Mouse (Mus musculus) heart, embryonic 15.5 days (tissue): ENCODE data around the gene Nupr1l. TPM values are rescaled to one million over a fixed set of nuclear protein-coding genes. Genes with fewer than 3 reads are reported as not detected.
A peak's percentile ranks its signal among the peaks of the same experiment; 100 is the strongest.
"Not testable (repeated sequence)": the region's sequence is repeated elsewhere in the genome, so short reads cannot be mapped to it uniquely, and the experiment has no call there.

Experiments used
- ATAC-seq: fragments of 200-750 bp; cut with Nextera tagmentation; replicated peaks from 2 replicates; pipeline ENCODE4 v1.8.0; 2017; ENCODE audit warnings: low read depth, moderate TSS enrichment; ENCODE audit not compliant: insufficient number of reproducible peaks, insufficient read depth, low FRiP score
- H3K27ac ChIP-seq: fragments of 300-500 bp; sonication (generic); 2 replicates; pipeline ENCODE4 v1.5.1; 2015; ENCODE audit warnings: mild to moderate bottlenecking, inconsistent platforms
- H3K27me3 ChIP-seq: fragments of 300-500 bp; sonication (generic); 2 replicates; pipeline ENCODE4 v1.6.1; 2015; ENCODE audit warnings: inconsistent platforms
- H3K36me3 ChIP-seq: fragments of 300-500 bp; sonication (generic); 2 replicates; pipeline ENCODE4 v1.6.1; 2015; ENCODE audit warnings: mild to moderate bottlenecking, inconsistent platforms
- H3K4me1 ChIP-seq: fragments of 300-500 bp; sonication (generic); replicated peaks from 2 replicates; pipeline ENCODE4 v1.6.1; 2015; ENCODE audit warnings: inconsistent platforms
- H3K4me2 ChIP-seq: fragments of 300-500 bp; sonication (generic); 2 replicates; pipeline ENCODE4 v1.6.1; 2015; ENCODE audit warnings: inconsistent platforms, mild to moderate bottlenecking, moderate library complexity
- H3K4me3 ChIP-seq: fragments of 300-500 bp; sonication (generic); 2 replicates; pipeline ENCODE4 v1.5.1; 2015; ENCODE audit warnings: mild to moderate bottlenecking, inconsistent platforms
- H3K9ac ChIP-seq: fragments of 300-500 bp; sonication (generic); 2 replicates; pipeline ENCODE4 v1.6.1; 2015; ENCODE audit warnings: mild to moderate bottlenecking, inconsistent platforms
- H3K9me3 ChIP-seq: fragments of 300-500 bp; sonication (generic); replicated peaks from 2 replicates; pipeline ENCODE4 v1.6.1; 2016; ENCODE audit warnings: inconsistent platforms
- WGBS: fragments of 180-500 bp; shearing (Covaris S2); methylation state at CpG from one replicate; pipeline ENCODE4 v1.1.7; 2015; ENCODE audit warnings: mixed read lengths; 5-methylcytosine and 5-hydroxymethylcytosine counted together
- polyA plus RNA-seq: library from polyadenylated mRNA; unstranded; fragments of >200 nt; fragmentation: Nextera tagmentation; extraction: Ambion mirVana; gene quantifications from 2 replicates; pipeline ENCODE4 v1.2.1, GENCODE M21; 2015

The Nupr1l gene
- polyA plus RNA-seq, 1 experiment from 2014 or later: 2.8 TPM

DNA sequence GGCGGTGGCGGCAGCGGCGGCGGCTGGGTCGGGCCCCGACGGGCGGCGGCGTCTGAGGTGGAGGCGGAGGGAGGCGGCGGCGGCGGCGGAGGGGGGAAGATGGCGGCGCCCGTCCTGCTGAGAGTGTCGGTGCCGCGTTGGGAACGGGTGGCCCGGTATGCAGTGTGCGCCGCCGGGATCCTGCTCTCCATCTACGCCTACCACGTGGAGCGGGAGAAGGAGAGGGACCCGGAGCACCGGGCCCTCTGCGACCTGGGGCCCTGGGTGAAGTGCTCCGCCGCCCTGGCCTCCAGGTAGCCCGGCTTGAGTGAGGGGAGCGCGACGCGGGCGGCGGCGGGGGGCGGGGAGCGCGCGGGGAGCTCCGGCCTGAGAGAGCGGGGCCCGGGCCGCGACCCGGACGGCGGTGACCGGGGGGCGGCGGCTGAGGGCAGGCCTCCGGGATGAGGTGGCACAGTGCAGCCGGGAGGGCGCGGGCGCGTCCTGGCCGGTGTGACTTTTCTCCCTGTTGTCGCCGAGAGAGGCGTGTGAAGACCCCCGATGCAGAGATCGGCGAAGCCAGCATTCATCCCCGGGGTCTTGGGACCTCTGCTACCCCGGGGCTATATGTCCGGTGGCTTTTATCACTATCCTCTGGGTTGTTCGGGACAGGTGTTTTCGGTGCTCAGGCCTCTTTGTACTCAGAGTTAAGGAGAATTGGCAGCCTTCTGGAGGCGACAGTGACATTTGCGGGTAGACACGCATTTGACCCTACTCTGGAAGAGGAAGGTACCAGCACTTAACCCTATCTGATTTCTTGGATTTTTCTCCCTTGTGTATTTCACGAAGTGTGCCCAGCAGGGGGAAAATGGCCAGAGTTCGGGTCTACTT, 34.0 kb downstream of the Nupr1l start:
- Histone ChIP-seq H3K4me3 (peak overlapping the region; percentile 75), H3K4me2 (peak overlapping the region; percentile 76), H3K9ac (peak overlapping the region; percentile 81), H3K27ac (peak overlapping the region; percentile 52)
- H3K36me3 ChIP-seq, H3K9me3 ChIP-seq, H3K4me1 ChIP-seq, H3K27me3 ChIP-seq: not testable (repeated sequence)
- WGBS: under 1% methylated on average over 49 of the region's 82 CpGs
- peak; percentile 28 for ATAC-seq

DNA sequence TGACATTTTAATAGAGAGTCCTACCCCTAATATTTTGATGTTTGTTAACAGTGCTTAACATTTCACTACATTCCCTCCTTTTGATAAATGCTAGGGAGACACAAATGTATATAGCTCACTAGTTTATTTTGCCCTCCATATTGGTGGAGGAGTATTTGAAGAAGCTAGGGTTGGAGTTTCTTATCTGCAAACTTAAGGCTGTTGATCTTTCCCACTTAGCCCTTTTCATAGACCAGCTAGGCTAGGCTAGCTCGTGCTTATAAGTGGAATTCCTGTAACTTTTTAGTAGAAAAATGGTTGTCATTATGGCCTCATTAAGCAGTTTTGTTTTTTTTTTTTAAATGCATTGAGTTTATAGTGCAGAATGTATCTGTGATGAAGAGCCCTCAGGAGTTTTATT, 35.1 kb downstream of the Nupr1l start:
- H3K4me2 ChIP-seq: peak overlapping the region; percentile 27; the same call in 1 of the 2 replicates
- WGBS: 60% methylated on average over 1 of the region's 1 CpGs
- H3K4me3 ChIP-seq: 0 out of 2 replicates have a peak overlapping the region, but pooled peaks have one; percentile 10
- no peaks in the 10 kb centered on the region for H3K9me3 ChIP-seq
- no peak for ATAC-seq
- H3K27ac ChIP-seq: no peak overlapping the region
- no peaks in the 10 kb centered on the region; the same call in 1 of the 2 replicates for H3K27me3 ChIP-seq
- no peak overlapping the region for H3K9ac ChIP-seq
- H3K4me1 ChIP-seq: peaks cover 6% of the 10 kb centered on the region
- no peaks in the 10 kb centered on the region for H3K36me3 ChIP-seq

GRCm38 (mm10) chr5:129947528-129948033, 39.2 kb downstream of the Nupr1l start:
- Histone ChIP-seq H3K27me3 (no peaks in the 10 kb centered on the region), H3K36me3 (no peaks in the 10 kb centered on the region), H3K9me3 (no peaks in the 10 kb centered on the region), H3K4me1 (peaks cover 6% of the 10 kb centered on the region), H3K4me3 (no peak overlapping the region), H3K27ac (no peak overlapping the region), H3K4me2 (no peak overlapping the region), H3K9ac (no peak overlapping the region)
- 59% methylated on average over 2 of the region's 2 CpGs for WGBS
- ATAC-seq: no peak

GRCm38 (mm10) chr5:129952143-129952542, 43.8 kb downstream of the Nupr1l start:
- Histone ChIP-seq H3K27me3 (no peaks in the 10 kb centered on the region), H3K4me3 (no peak overlapping the region), H3K9me3 (no peaks in the 10 kb centered on the region), H3K9ac (no peak overlapping the region), H3K4me1 (peaks cover 10% of the 10 kb centered on the region), H3K36me3 (no peaks in the 10 kb centered on the region), H3K27ac (no peak overlapping the region), H3K4me2 (no peak overlapping the region)
- 81% methylated on average over 4 of the region's 4 CpGs for WGBS
- no peak for ATAC-seq

GRCm38 (mm10) chr5:129954473-129955254, 46.3 kb downstream of the Nupr1l start:
- no peak for ATAC-seq
- Histone ChIP-seq H3K4me2 (no peak overlapping the region), H3K4me3 (no peak overlapping the region), H3K9ac (no peak overlapping the region), H3K36me3 (no peaks in the 10 kb centered on the region), H3K9me3 (no peaks in the 10 kb centered on the region), H3K27me3 (no peaks in the 10 kb centered on the region), H3K27ac (no peak overlapping the region), H3K4me1 (peaks cover 10% of the 10 kb centered on the region)
- WGBS: 46% methylated on average over 5 of the region's 5 CpGs

DNA sequence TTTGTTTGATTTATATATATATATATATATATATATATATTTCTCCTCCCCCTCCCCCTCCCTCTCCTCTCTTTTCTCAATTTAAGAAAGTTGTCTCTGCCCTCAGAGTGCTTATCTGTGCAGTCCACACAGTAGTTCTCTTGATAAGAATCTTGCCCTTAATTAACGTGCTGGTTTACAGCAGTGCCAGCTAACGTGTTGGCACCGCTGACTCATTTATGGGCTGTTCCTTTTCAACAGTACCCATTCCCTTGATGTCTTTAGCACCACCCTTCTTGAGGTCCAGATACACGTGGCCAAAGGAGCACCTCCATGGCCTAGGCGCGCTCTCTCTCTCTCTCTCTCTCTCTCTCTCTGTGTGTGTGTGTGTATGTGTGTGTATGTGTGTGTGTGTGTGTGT, 47.5 kb downstream of the Nupr1l start:
- H3K4me2 ChIP-seq: no peak overlapping the region
- H3K4me1 ChIP-seq: peaks cover 10% of the 10 kb centered on the region
- 73% methylated on average over 6 of the region's 6 CpGs for WGBS
- no peak overlapping the region for H3K9ac ChIP-seq
- no peaks in the 10 kb centered on the region for H3K36me3 ChIP-seq
- H3K4me3 ChIP-seq: no peak overlapping the region
- no peak overlapping the region for H3K27ac ChIP-seq
- no peak for ATAC-seq
- H3K27me3 ChIP-seq: no peaks in the 10 kb centered on the region
- H3K9me3 ChIP-seq: no peaks in the 10 kb centered on the region

DNA sequence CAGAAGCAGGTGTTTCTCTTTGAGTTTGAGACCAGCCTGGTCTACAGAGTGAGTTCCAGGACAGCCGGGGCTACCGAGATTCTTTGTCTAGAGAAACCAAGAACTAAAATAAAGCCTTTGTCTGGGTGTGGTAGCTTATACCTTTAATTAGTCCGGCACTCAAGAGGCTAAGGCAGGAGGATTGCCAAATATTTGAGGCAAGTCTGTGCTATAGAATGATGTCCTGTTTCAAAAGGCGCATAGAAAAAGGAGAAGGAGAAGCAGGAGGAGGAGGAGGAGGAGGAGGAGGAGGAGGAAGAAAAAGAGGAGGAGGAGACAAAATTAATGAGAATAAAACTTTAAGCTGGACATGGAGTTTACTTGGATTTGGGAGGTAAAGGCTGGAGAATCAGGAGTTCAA, 54.9 kb downstream of the Nupr1l start:
- Histone ChIP-seq H3K27me3 (no peaks in the 10 kb centered on the region), H3K9me3 (no peaks in the 10 kb centered on the region), H3K9ac (no peak overlapping the region), H3K4me2 (no peak overlapping the region), H3K4me1 (0 out of 2 replicates have a peak, but pooled peaks cover 2% of the 10 kb centered on the region), H3K4me3 (no peak overlapping the region), H3K36me3 (no peaks in the 10 kb centered on the region), H3K27ac (no peak overlapping the region)
- WGBS: 74% methylated on average over 4 of the region's 4 CpGs
- no peak for ATAC-seq

Other genes starting within 250 kb of the Nupr1l start
- gene Zfp11, start 238.4 kb upstream of the Nupr1l start, polyA plus RNA-seq: 3.0 and 4.0 TPM in 2 replicates
- gene Sept14, start 200.0 kb upstream of the Nupr1l start, polyA plus RNA-seq: not detected in 2 replicates
- 152 and 157 TPM in 2 replicates for gene Mrps17, start 193.0 kb upstream of the Nupr1l start, polyA plus RNA-seq
- 299 and 399 TPM in 2 replicates for gene Nipsnap2, start 183.5 kb upstream of the Nupr1l start, polyA plus RNA-seq
- gene Psph, start 121.1 kb upstream of the Nupr1l start, polyA plus RNA-seq: 26.3 and 29.3 TPM in 2 replicates
- gene Sumf2, start 61.6 kb upstream of the Nupr1l start, polyA plus RNA-seq: 20.8 and 26.2 TPM in 2 replicates
- gene Chchd2, start 21.1 kb upstream of the Nupr1l start, polyA plus RNA-seq: 889 and 921 TPM in 2 replicates
- gene Zbed5, start 12.8 kb upstream of the Nupr1l start, polyA plus RNA-seq: 2.1 and 2.6 TPM in 2 replicates
- 2.3 and 2.5 TPM in 2 replicates for gene Phkg1, start 10.0 kb upstream of the Nupr1l start, polyA plus RNA-seq
- 13.2 and 14.3 TPM in 2 replicates for gene Vkorc1l1, start 33.4 kb downstream of the Nupr1l start, polyA plus RNA-seq
- gene Gusb, start 94.5 kb downstream of the Nupr1l start, polyA plus RNA-seq: 39.1 and 43.6 TPM in 2 replicates
- 16.0 and 22.2 TPM in 2 replicates for gene Asl, start 120.7 kb downstream of the Nupr1l start, polyA plus RNA-seq
- gene Crcp, start 120.8 kb downstream of the Nupr1l start, polyA plus RNA-seq: 20.6 and 26.8 TPM in 2 replicates
- gene Tpst1, start 164.8 kb downstream of the Nupr1l start, polyA plus RNA-seq: 27.2 and 33.2 TPM in 2 replicates
- gene Kctd7, start 236.3 kb downstream of the Nupr1l start, polyA plus RNA-seq: 4.1 and 5.8 TPM in 2 replicates